Mouse (Mus musculus): ENCODE measurements at regions not wholly inside any gene's neighbourhood (a gene's known extent, or its start where the extent isn't known, plus 50 kb on each side); places are given as distances from the start of the nearest gene placed in this dataset.

- H3K9me3 ChIP-seq (ENCODE audit: low read length): no peaks in the 10 kb centered on the region
- H3K4me3 ChIP-seq (ENCODE audit: low read depth, low read length): no peak overlapping the region
- DNase-seq: no peak
- no peaks in the 10 kb centered on the region for H3K36me3 ChIP-seq (ENCODE audit: insufficient read depth)
- WGBS: 77% methylated on average over 2 of the region's 2 CpGs
- no peak overlapping the region for H3K4me2 ChIP-seq (ENCODE audit: low read depth)
- H3K9ac ChIP-seq: no peak overlapping the region
- no peak for TF ChIP-seq CTCF (IDR thresholded peaks at IDR 0.05; ENCODE audit: low read depth)
- H3K27ac ChIP-seq (ENCODE audit: low read depth, low read length): no peak overlapping the region
- no peak for ATAC-seq
- H3K27me3 ChIP-seq (ENCODE audit: insufficient read depth, low read length): no peaks in the 10 kb centered on the region
- H3K4me1 ChIP-seq (ENCODE audit: insufficient read depth): no peaks in the 10 kb centered on the region
Measured at GRCm38 (mm10) chr13:84693462-84693861, 471.4 kb downstream of the Tmem161b start.

GRCm38 (mm10) chr13:84698472-84699080 lies 476.5 kb downstream of the Tmem161b start:
- no peaks in the 10 kb centered on the region for H3K4me1 ChIP-seq (ENCODE audit: insufficient read depth)
- no peak for TF ChIP-seq CTCF (IDR thresholded peaks at IDR 0.05; ENCODE audit: low read depth)
- no peak overlapping the region for H3K27ac ChIP-seq (ENCODE audit: low read depth, low read length)
- no peak overlapping the region for H3K4me3 ChIP-seq (ENCODE audit: low read depth, low read length)
- H3K4me2 ChIP-seq (ENCODE audit: low read depth): no peak overlapping the region
- no peaks in the 10 kb centered on the region for H3K27me3 ChIP-seq (ENCODE audit: insufficient read depth, low read length)
- H3K9ac ChIP-seq: no peak overlapping the region
- no peaks in the 10 kb centered on the region for H3K9me3 ChIP-seq (ENCODE audit: low read length)
- H3K36me3 ChIP-seq (ENCODE audit: insufficient read depth): no peaks in the 10 kb centered on the region
- DNase-seq (peak; percentile 5), ATAC-seq (no peak; the same call in 1 of the 2 replicates)
- 49% methylated on average over 3 of the region's 3 CpGs for WGBS

- no peaks in the 10 kb centered on the region for H3K27me3 ChIP-seq (ENCODE audit: insufficient read depth, low read length)
- H3K9me3 ChIP-seq (ENCODE audit: low read length): no peaks in the 10 kb centered on the region
- H3K4me2 ChIP-seq (ENCODE audit: low read depth): no peak overlapping the region
- no peaks in the 10 kb centered on the region for H3K4me1 ChIP-seq (ENCODE audit: insufficient read depth)
- no peak overlapping the region for H3K4me3 ChIP-seq (ENCODE audit: low read depth, low read length)
- H3K9ac ChIP-seq: no peak overlapping the region
- 74% methylated on average over 4 of the region's 4 CpGs for WGBS
- no peak for TF ChIP-seq CTCF (IDR thresholded peaks at IDR 0.05; ENCODE audit: low read depth)
- H3K27ac ChIP-seq (ENCODE audit: low read depth, low read length): no peak overlapping the region
- H3K36me3 ChIP-seq (ENCODE audit: insufficient read depth): no peaks in the 10 kb centered on the region
- ATAC-seq (no peak), DNase-seq (no peak)
Measured at GRCm38 (mm10) chr13:84741231-84741630, 448.0 kb upstream of the Ccnh start.

- no peak for ATAC-seq
- Histone ChIP-seq H3K4me2 (ENCODE audit: low read depth) (no peak overlapping the region), H3K4me1 (ENCODE audit: insufficient read depth) (peaks cover 4% of the 10 kb centered on the region), H3K27ac (ENCODE audit: low read depth, low read length) (peak overlapping the region; percentile 46; the same call in 1 of the 2 replicates), H3K36me3 (ENCODE audit: insufficient read depth) (no peaks in the 10 kb centered on the region), H3K4me3 (ENCODE audit: low read depth, low read length) (no peak overlapping the region), H3K27me3 (ENCODE audit: insufficient read depth, low read length) (no peaks in the 10 kb centered on the region), H3K9ac (no peak overlapping the region), H3K9me3 (ENCODE audit: low read length) (no peaks in the 10 kb centered on the region)
- WGBS: 44% methylated on average over 2 of the region's 2 CpGs
- no peak for TF ChIP-seq CTCF (IDR thresholded peaks at IDR 0.05; ENCODE audit: low read depth)
- DNase-seq: peak; percentile 52
Measured at GRCm38 (mm10) chr13:84748331-84748730, 440.9 kb upstream of the Ccnh start.

GRCm38 (mm10) chr13:84749214-84749613 lies 440.0 kb upstream of the Ccnh start:
- Histone ChIP-seq H3K9ac (peak overlapping the region; percentile 39; the same call in 1 of the 2 replicates), H3K4me3 (ENCODE audit: low read depth, low read length) (no peak overlapping the region), H3K27ac (ENCODE audit: low read depth, low read length) (peak overlapping the region; percentile 54; the same call in 1 of the 2 replicates), H3K4me2 (ENCODE audit: low read depth) (no peak overlapping the region; the same call in 1 of the 2 replicates), H3K36me3 (ENCODE audit: insufficient read depth) (no peaks in the 10 kb centered on the region), H3K9me3 (ENCODE audit: low read length) (no peaks in the 10 kb centered on the region), H3K4me1 (ENCODE audit: insufficient read depth) (peaks cover 8% of the 10 kb centered on the region), H3K27me3 (ENCODE audit: insufficient read depth, low read length) (no peaks in the 10 kb centered on the region)
- TF ChIP-seq CTCF (IDR thresholded peaks at IDR 0.05; ENCODE audit: low read depth): no peak
- DNase-seq (peak; percentile 38), ATAC-seq (no peak)
- 51% methylated on average over 1 of the region's 1 CpGs for WGBS

- 45% methylated on average over 2 of the region's 2 CpGs for WGBS
- H3K27ac ChIP-seq (ENCODE audit: low read depth, low read length): peak overlapping the region; percentile 64; the same call in 1 of the 2 replicates
- peak; percentile 51 for DNase-seq
Measured at GRCm38 (mm10) chr13:84750136-84750535, 439.1 kb upstream of the Ccnh start.

GRCm38 (mm10) chr13:84751576-84752490 lies 437.4 kb upstream of the Ccnh start:
- no peaks in the 10 kb centered on the region for H3K27me3 ChIP-seq (ENCODE audit: insufficient read depth, low read length)
- H3K9ac ChIP-seq: peak overlapping the region; percentile 14; the same call in 1 of the 2 replicates
- peaks cover 16% of the 10 kb centered on the region for H3K4me1 ChIP-seq (ENCODE audit: insufficient read depth)
- peak overlapping the region; percentile 88 for H3K27ac ChIP-seq (ENCODE audit: low read depth, low read length)
- no peak for TF ChIP-seq CTCF (IDR thresholded peaks at IDR 0.05; ENCODE audit: low read depth)
- 19% methylated on average over 2 of the region's 2 CpGs for WGBS
- ATAC-seq: peak; percentile 86
- no peaks in the 10 kb centered on the region for H3K36me3 ChIP-seq (ENCODE audit: insufficient read depth)
- no peaks in the 10 kb centered on the region for H3K9me3 ChIP-seq (ENCODE audit: low read length)
- H3K4me2 ChIP-seq (ENCODE audit: low read depth): no peak overlapping the region
- H3K4me3 ChIP-seq (ENCODE audit: low read depth, low read length): no peak overlapping the region
- DNase-seq: peak; percentile 77

More at GRCm38 (mm10) chr13:84750136-84750535, 439.1 kb upstream of the Ccnh start:
- H3K4me2 ChIP-seq (ENCODE audit: low read depth): no peak overlapping the region
- H3K4me3 ChIP-seq (ENCODE audit: low read depth, low read length): no peak overlapping the region
- ATAC-seq: no peak
- peaks cover 14% of the 10 kb centered on the region for H3K4me1 ChIP-seq (ENCODE audit: insufficient read depth)
- no peaks in the 10 kb centered on the region for H3K36me3 ChIP-seq (ENCODE audit: insufficient read depth)
- TF ChIP-seq CTCF (IDR thresholded peaks at IDR 0.05; ENCODE audit: low read depth): no peak
- peak overlapping the region; percentile 31; the same call in 1 of the 2 replicates for H3K9ac ChIP-seq
- no peaks in the 10 kb centered on the region for H3K27me3 ChIP-seq (ENCODE audit: insufficient read depth, low read length)
- H3K9me3 ChIP-seq (ENCODE audit: low read length): no peaks in the 10 kb centered on the region

Measured in forebrain, postnatal 0 days (tissue).